Comparison of ENCODE assay signal across 14 mouse cellular contexts in genomic region chr4:139238612-139239011, GRCm38 (mm10). TPM values are rescaled to one million over a fixed set of nuclear protein-coding genes. Genes with fewer than 3 reads are reported as not detected.
DNase-seq lines count a peak whose midpoint lies in the region; ATAC-seq and TF ChIP-seq lines count a peak whose summit lies in the region.
"Had no signal": no experiment of that assay in that cellular context is flagged by ENCODE, and none has a peak within 500 bp of the region (broad histone marks: within the 10 kb centered on the region; RNA-seq: fewer than 3 reads in every experiment).

No protein-coding gene starts in this region.

- no peaks in the 10 kb centered on the region for H3K4me1 ChIP-seq in forebrain, embryonic 14.5 days (ENCODE audit: control insufficient read depth, insufficient read depth, low read length)
- no peaks in the 10 kb centered on the region for H3K4me1 ChIP-seq in forebrain, embryonic 15.5 days
- H3K4me1 ChIP-seq in kidney, adult 2 months (ENCODE audit: control insufficient read depth, insufficient read depth, low read length), result peaks cover 22% of the 10 kb centered on the region
- 0 out of 2 replicates have a peak, but pooled peaks cover 4% of the 10 kb centered on the region for H3K4me1 ChIP-seq in brown adipose tissue, adult 24 weeks (ENCODE audit: control insufficient read depth, insufficient read depth, insufficient read length, low read length)
- peaks cover 65% of the 10 kb centered on the region for H3K4me1 ChIP-seq in limb, embryonic 10.5 days

- 0 out of 2 replicates have a peak overlapping the region, but pooled peaks have one; percentile 5 for H3K27ac ChIP-seq in forebrain, embryonic 14.5 days (ENCODE audit: low read depth, low read length)
- H3K27ac ChIP-seq in forebrain, embryonic 15.5 days (replicated peaks), result no peak overlapping the region
- no peak overlapping the region for H3K27ac ChIP-seq in kidney, adult 2 months (ENCODE audit: insufficient read depth, low read depth, low read length)
- peak overlapping the region; percentile 14 for H3K27ac ChIP-seq in brown adipose tissue, adult 24 weeks (replicated peaks; ENCODE audit: low read depth, low read length)
- peak overlapping the region; percentile 40 for H3K27ac ChIP-seq in limb, embryonic 10.5 days
- H3K27ac ChIP-seq: lung, embryonic 15.5 days had no signal

- no peaks in the 10 kb centered on the region for H3K27me3 ChIP-seq in forebrain, embryonic 14.5 days (replicated peaks; ENCODE audit: control insufficient read depth, insufficient read depth, low read length)
- no peaks in the 10 kb centered on the region for H3K27me3 ChIP-seq in forebrain, embryonic 15.5 days
- H3K27me3 ChIP-seq in kidney, adult 2 months (replicated peaks; ENCODE audit: control insufficient read depth, insufficient read depth, low read length), result no peaks in the 10 kb centered on the region
- H3K27me3 ChIP-seq in limb, embryonic 10.5 days (ENCODE audit: low read depth, poor library complexity, severe bottlenecking), result no peaks in the 10 kb centered on the region
- H3K27me3 ChIP-seq: heart, embryonic 12.5 days; lung, embryonic 15.5 days had no signal

- no peak for DNase-seq in forebrain, embryonic 14.5 days (ENCODE audit: low spot score)
- DNase-seq in kidney, adult 2 months, result peak; percentile 34
- DNase-seq in kidney, adult 11 months, result no peak
- DNase-seq in limb, embryonic 10.5 days (ENCODE audit: low spot score), result no peak
- DNase-seq in thymus, postnatal 36 days, result no peak
- DNase-seq in adipocyte (ENCODE audit: low spot score), result no peak
- DNase-seq: cerebellum, postnatal 25 days; thymus, postnatal 14 days had no signal

- TF ChIP-seq POLR2A in kidney, adult 2 months (IDR thresholded peaks at IDR 0.05; ENCODE audit: low read depth, low read length), result no peak

- peaks cover 30% of the 10 kb centered on the region for H3K36me3 ChIP-seq in forebrain, embryonic 14.5 days (ENCODE audit: control insufficient read depth, insufficient read depth, low read length)
- H3K36me3 ChIP-seq in forebrain, embryonic 15.5 days, result peaks cover 15% of the 10 kb centered on the region; the same call in 1 of the 2 replicates
- H3K36me3 ChIP-seq in kidney, adult 2 months (ENCODE audit: control insufficient read depth, insufficient read depth, low read length), result peaks cover 1% of the 10 kb centered on the region
- H3K36me3 ChIP-seq in limb, embryonic 10.5 days, result peaks cover 61% of the 10 kb centered on the region

- TF ChIP-seq CTCF in kidney, adult 2 months (conservative IDR thresholded peaks at IDR 0.05; ENCODE audit: insufficient read depth, insufficient read length, low read depth, low read length), result no peak

- H3K9me3 ChIP-seq in forebrain, embryonic 14.5 days (replicated peaks; ENCODE audit: control insufficient read depth, low read length), result no peaks in the 10 kb centered on the region
- H3K9me3 ChIP-seq in forebrain, embryonic 15.5 days, result no peaks in the 10 kb centered on the region
- no peaks in the 10 kb centered on the region for H3K9me3 ChIP-seq in limb, embryonic 10.5 days (replicated peaks)
- H3K9me3 ChIP-seq: G1E; heart, embryonic 12.5 days; lung, embryonic 15.5 days had no signal

- H3K4me3 ChIP-seq in forebrain, embryonic 14.5 days (ENCODE audit: low read depth, low read length), result no peak overlapping the region
- no peak overlapping the region for H3K4me3 ChIP-seq in forebrain, embryonic 15.5 days
- H3K4me3 ChIP-seq in kidney, adult 2 months (ENCODE audit: insufficient read depth, low read depth, low read length), result no peak overlapping the region
- no peak overlapping the region for H3K4me3 ChIP-seq in brown adipose tissue, adult 24 weeks (ENCODE audit: insufficient read depth, low read depth, low read length)
- no peak overlapping the region for H3K4me3 ChIP-seq in limb, embryonic 10.5 days
- H3K4me3 ChIP-seq: heart, embryonic 12.5 days; lung, embryonic 15.5 days had no signal

- ATAC-seq in forebrain, embryonic 14.5 days, result no peak
- no peak for ATAC-seq in forebrain, embryonic 15.5 days (replicated peaks)
- ATAC-seq: activated CD4-positive, CD25-positive, alpha-beta regulatory T cell, adult 4 months had no signal

- no peak overlapping the region for H3K4me2 ChIP-seq in forebrain, embryonic 14.5 days (ENCODE audit: low read length)
- no peak overlapping the region for H3K4me2 ChIP-seq in forebrain, embryonic 15.5 days (replicated peaks)
- H3K4me2 ChIP-seq: heart, embryonic 12.5 days; lung, embryonic 15.5 days had no signal

- WGBS in forebrain, embryonic 14.5 days, result 92% methylated on average over 16 of the region's 16 CpGs
- WGBS in forebrain, embryonic 15.5 days, result 89% methylated on average over 16 of the region's 16 CpGs
- WGBS in kidney, adult 2 months, result 64% methylated on average over 16 of the region's 16 CpGs
- WGBS in limb, embryonic 10.5 days, result 92% methylated on average over 16 of the region's 16 CpGs

- no peak overlapping the region for H3K9ac ChIP-seq in forebrain, embryonic 14.5 days (ENCODE audit: low read length)
- H3K9ac ChIP-seq in forebrain, embryonic 15.5 days (replicated peaks), result no peak overlapping the region
- H3K9ac ChIP-seq: heart, embryonic 12.5 days; lung, embryonic 15.5 days had no signal

RNA-seq across cellular contexts. Expression of gene Capzb, which starts 45.9 kb away (rescaled TPM):
- polyA plus RNA-seq in forebrain, embryonic 14.5 days (2014; fragmentation: Nextera tagmentation; extraction: Ambion mirVana), result 272 and 278 TPM in 2 replicates
- polyA plus RNA-seq in forebrain, embryonic 15.5 days (2015; fragmentation: Nextera tagmentation; extraction: Ambion mirVana), result 312 and 323 TPM in 2 replicates
- 102 and 134 TPM in 2 replicates for polyA plus RNA-seq in kidney, adult 2 months (2012; rRNA removed)
- polyA plus RNA-seq in brown adipose tissue, adult 24 weeks (2012; ENCODE audit: insufficient read depth, insufficient read length, missing spikeins), result 154 and 166 TPM in 2 replicates
- polyA plus RNA-seq in limb, embryonic 10.5 days (2016; fragmentation: Nextera tagmentation; extraction: Ambion mirVana), result 385 and 390 TPM in 2 replicates

Comparison
In these comparisons a context has a peak if more than half of its experiments do, and no peak if none do; other contexts are left out.
1. H3K27ac ChIP-seq: peak in forebrain, embryonic 14.5 days (single experiment), brown adipose tissue, adult 24 weeks (single experiment) and limb, embryonic 10.5 days (single experiment); none in forebrain, embryonic 15.5 days (single experiment) and kidney, adult 2 months (single experiment).